Mouse (Mus musculus): ENCODE measurements at regions not wholly inside any gene's neighbourhood (a gene's known extent, or its start where the extent isn't known, plus 50 kb on each side); places are given as distances from the start of the nearest gene placed in this dataset.

GRCm38 (mm10) chr12:27468782-27469181 is 126.4 kb upstream of the Sox11 start:
- no peak for DNase-seq (ENCODE audit: low spot score)
- WGBS = 33% methylated on average over 1 of the region's 1 CpGs
- Histone ChIP-seq H3K9me3 (ENCODE audit: control insufficient read depth, low read length) (no peaks in the 10 kb centered on the region), H3K4me1 (ENCODE audit: control insufficient read depth, insufficient read depth, low read length) (peaks cover 43% of the 10 kb centered on the region), H3K4me2 (replicated peaks; ENCODE audit: low read depth, low read length, severe bottlenecking) (no peak overlapping the region), H3K36me3 (ENCODE audit: control insufficient read depth, insufficient read depth, low read length) (no peaks in the 10 kb centered on the region), H3K27me3 (ENCODE audit: control insufficient read depth, insufficient read depth, low read length) (no peaks in the 10 kb centered on the region), H3K4me3 (replicated peaks; ENCODE audit: low read length) (no peak overlapping the region), H3K9ac (ENCODE audit: low read depth, low read length, severe bottlenecking) (no peak overlapping the region), H3K27ac (replicated peaks; ENCODE audit: low read depth, low read length) (no peak overlapping the region)
- no peak for ATAC-seq (ENCODE audit: low FRiP score, low read depth)
- TF ChIP-seq POLR2A (IDR thresholded peaks at IDR 0.05; ENCODE audit: borderline replicate concordance, extremely low read depth, insufficient read depth, insufficient read length) = no peak

- Histone ChIP-seq H3K36me3 (ENCODE audit: control insufficient read depth, insufficient read depth, low read length) (no peaks in the 10 kb centered on the region), H3K27ac (replicated peaks; ENCODE audit: low read depth, low read length) (no peak overlapping the region), H3K27me3 (ENCODE audit: control insufficient read depth, insufficient read depth, low read length) (no peaks in the 10 kb centered on the region), H3K9me3 (ENCODE audit: control insufficient read depth, low read length) (no peaks in the 10 kb centered on the region), H3K4me2 (replicated peaks; ENCODE audit: low read depth, low read length, severe bottlenecking) (no peak overlapping the region), H3K9ac (ENCODE audit: low read depth, low read length, severe bottlenecking) (no peak overlapping the region), H3K4me1 (ENCODE audit: control insufficient read depth, insufficient read depth, low read length) (peaks cover 43% of the 10 kb centered on the region), H3K4me3 (replicated peaks; ENCODE audit: low read length) (no peak overlapping the region)
- ATAC-seq (ENCODE audit: low FRiP score, low read depth) (no peak), DNase-seq (ENCODE audit: low spot score) (no peak)
- WGBS = 73% methylated on average over 3 of the region's 3 CpGs
- no peak for TF ChIP-seq POLR2A (IDR thresholded peaks at IDR 0.05; ENCODE audit: borderline replicate concordance, extremely low read depth, insufficient read depth, insufficient read length)
These were observed 125.8 kb upstream of the Sox11 start for GRCm38 (mm10) chr12:27468141-27468540.

GRCm38 (mm10) chr12:27465499-27466150 is 123.3 kb upstream of the Sox11 start:
- DNase-seq (ENCODE audit: low spot score) (peak; percentile 54), ATAC-seq (ENCODE audit: low FRiP score, low read depth) (peak; percentile 63)
- no peak overlapping the region for H3K9ac ChIP-seq (ENCODE audit: low read depth, low read length, severe bottlenecking)
- no peaks in the 10 kb centered on the region for H3K27me3 ChIP-seq (ENCODE audit: control insufficient read depth, insufficient read depth, low read length)
- H3K4me2 ChIP-seq (replicated peaks; ENCODE audit: low read depth, low read length, severe bottlenecking) = no peak overlapping the region; the same call in 1 of the 2 replicates
- no peak overlapping the region for H3K4me3 ChIP-seq (replicated peaks; ENCODE audit: low read length)
- 13% methylated on average over 3 of the region's 3 CpGs for WGBS
- no peak overlapping the region for H3K27ac ChIP-seq (replicated peaks; ENCODE audit: low read depth, low read length)
- no peaks in the 10 kb centered on the region for H3K9me3 ChIP-seq (ENCODE audit: control insufficient read depth, low read length)
- TF ChIP-seq POLR2A (IDR thresholded peaks at IDR 0.05; ENCODE audit: borderline replicate concordance, extremely low read depth, insufficient read depth, insufficient read length) = no peak
- H3K4me1 ChIP-seq (ENCODE audit: control insufficient read depth, insufficient read depth, low read length) = peaks cover 27% of the 10 kb centered on the region
- no peaks in the 10 kb centered on the region for H3K36me3 ChIP-seq (ENCODE audit: control insufficient read depth, insufficient read depth, low read length)

- DNase-seq (ENCODE audit: low spot score) (no peak), ATAC-seq (ENCODE audit: low FRiP score, low read depth) (no peak)
- no peaks in the 10 kb centered on the region for H3K36me3 ChIP-seq (ENCODE audit: control insufficient read depth, insufficient read depth, low read length)
- no peak overlapping the region for H3K4me2 ChIP-seq (replicated peaks; ENCODE audit: low read depth, low read length, severe bottlenecking)
- H3K4me1 ChIP-seq (ENCODE audit: control insufficient read depth, insufficient read depth, low read length) = no peaks in the 10 kb centered on the region
- H3K9ac ChIP-seq (ENCODE audit: low read depth, low read length, severe bottlenecking) = no peak overlapping the region
- H3K27me3 ChIP-seq (ENCODE audit: control insufficient read depth, insufficient read depth, low read length) = no peaks in the 10 kb centered on the region
- H3K27ac ChIP-seq (replicated peaks; ENCODE audit: low read depth, low read length) = no peak overlapping the region
- 62% methylated on average over 4 of the region's 4 CpGs for WGBS
- no peak overlapping the region for H3K4me3 ChIP-seq (replicated peaks; ENCODE audit: low read length)
- peaks cover 6% of the 10 kb centered on the region for H3K9me3 ChIP-seq (ENCODE audit: control insufficient read depth, low read length)
- TF ChIP-seq POLR2A (IDR thresholded peaks at IDR 0.05; ENCODE audit: borderline replicate concordance, extremely low read depth, insufficient read depth, insufficient read length) = no peak
These were observed 116.3 kb upstream of the Sox11 start for GRCm38 (mm10) chr12:27458674-27459073.

GRCm38 (mm10) chr12:27437661-27438345 is 95.4 kb upstream of the Sox11 start:
- no peak overlapping the region for H3K4me3 ChIP-seq (replicated peaks; ENCODE audit: low read length)
- H3K9ac ChIP-seq (ENCODE audit: low read depth, low read length, severe bottlenecking) = no peak overlapping the region
- 38% methylated on average over 6 of the region's 6 CpGs for WGBS
- no peaks in the 10 kb centered on the region for H3K9me3 ChIP-seq (ENCODE audit: control insufficient read depth, low read length)
- H3K4me2 ChIP-seq (replicated peaks; ENCODE audit: low read depth, low read length, severe bottlenecking) = no peak overlapping the region
- H3K36me3 ChIP-seq (ENCODE audit: control insufficient read depth, insufficient read depth, low read length) = no peaks in the 10 kb centered on the region
- no peaks in the 10 kb centered on the region for H3K27me3 ChIP-seq (ENCODE audit: control insufficient read depth, insufficient read depth, low read length)
- no peaks in the 10 kb centered on the region for H3K4me1 ChIP-seq (ENCODE audit: control insufficient read depth, insufficient read depth, low read length)
- H3K27ac ChIP-seq (replicated peaks; ENCODE audit: low read depth, low read length) = no peak overlapping the region
- no peak for TF ChIP-seq POLR2A (IDR thresholded peaks at IDR 0.05; ENCODE audit: borderline replicate concordance, extremely low read depth, insufficient read depth, insufficient read length)
- ATAC-seq (ENCODE audit: low FRiP score, low read depth) = no peak
- no peak for DNase-seq (ENCODE audit: low spot score)

Data from limb, embryonic 14.5 days (tissue).